Mouse (Mus musculus) lung, postnatal 25 days (tissue): ENCODE measurements around the gene Foxn3.
A peak's percentile ranks its signal among the peaks of the same experiment; 100 is the strongest.
"Not testable (repeated sequence)": the region's sequence is repeated elsewhere in the genome, so short reads cannot be mapped to it uniquely, and the experiment has no call there.

Source experiments
- DNase-seq: peaks from one replicate; pipeline ENCODE4 v3.0.0; 2022; ENCODE audit warnings: low spot score

The Foxn3 gene

GRCm38 (mm10) chr12:99219812-99220211, 343.6 kb downstream of the Foxn3 start:
- no peak for DNase-seq

- no peak for DNase-seq
Measured at GRCm38 (mm10) chr12:99217145-99217698, 346.2 kb downstream of the Foxn3 start.

- no peak for DNase-seq
Measured at GRCm38 (mm10) chr12:99216341-99216761, 347.0 kb downstream of the Foxn3 start.

GRCm38 (mm10) chr12:99215521-99216255, 347.7 kb downstream of the Foxn3 start:
- no peak for DNase-seq

- no peak for DNase-seq
Measured at GRCm38 (mm10) chr12:99214098-99214497, 349.3 kb downstream of the Foxn3 start.

GRCm38 (mm10) chr12:99213218-99213617, 350.2 kb downstream of the Foxn3 start:
- DNase-seq: no peak

GRCm38 (mm10) chr12:99209801-99210200, 353.6 kb downstream of the Foxn3 start:
- DNase-seq: no peak

GRCm38 (mm10) chr12:99208251-99208650, 355.1 kb downstream of the Foxn3 start:
- DNase-seq: no peak

GRCm38 (mm10) chr12:99207014-99207612, 356.3 kb downstream of the Foxn3 start:
- DNase-seq: peak; percentile 38

- no peak for DNase-seq
Measured at GRCm38 (mm10) chr12:99205734-99206133, 357.6 kb downstream of the Foxn3 start.

- DNase-seq: no peak
Measured at GRCm38 (mm10) chr12:99199124-99199483, 364.3 kb downstream of the Foxn3 start.

GRCm38 (mm10) chr12:99198428-99199123, 364.8 kb downstream of the Foxn3 start:
- no peak for DNase-seq

- no peak for DNase-seq
Measured at GRCm38 (mm10) chr12:99197031-99197430, 366.4 kb downstream of the Foxn3 start.

- DNase-seq: no peak
Measured at GRCm38 (mm10) chr12:99195655-99196054, 367.7 kb downstream of the Foxn3 start.

GRCm38 (mm10) chr12:99194120-99194519, 369.3 kb downstream of the Foxn3 start:
- DNase-seq: not testable (repeated sequence)

GRCm38 (mm10) chr12:99187671-99188070, 375.7 kb downstream of the Foxn3 start:
- no peak for DNase-seq

- DNase-seq: no peak
Measured at GRCm38 (mm10) chr12:99186239-99186638, 377.1 kb downstream of the Foxn3 start.

- no peak for DNase-seq
Measured at GRCm38 (mm10) chr12:99183261-99183792, 380.1 kb downstream of the Foxn3 start.

GRCm38 (mm10) chr12:99182338-99182737, 381.0 kb downstream of the Foxn3 start:
- DNase-seq: no peak

- no peak for DNase-seq
Measured at GRCm38 (mm10) chr12:99180234-99180824, 383.1 kb downstream of the Foxn3 start.

GRCm38 (mm10) chr12:99174979-99175621, 388.3 kb downstream of the Foxn3 start:
- DNase-seq: no peak

GRCm38 (mm10) chr12:99172170-99172569, 391.2 kb downstream of the Foxn3 start:
- DNase-seq: no peak
